Mouse (Mus musculus): Measurements from ENCODE around the gene Foxj1. TPM values are rescaled to one million over a fixed set of nuclear protein-coding genes. Genes with fewer than 3 reads are reported as not detected.

The Foxj1 gene
- polyA plus RNA-seq, 1 experiment from 2014 or later, result 5.3 TPM

- peak; percentile 84 for ATAC-seq (replicated peaks; ENCODE audit: low FRiP score)
- Histone ChIP-seq H3K9ac (ENCODE audit: low read length) (peak overlapping the region; percentile 81), H3K36me3 (ENCODE audit: control insufficient read depth, insufficient read depth, low read length) (no peaks in the 10 kb centered on the region)
These were observed 16.2 kb downstream of the Foxj1 start for GRCm38 (mm10) chr11:116318719-116319659.

GRCm38 (mm10) chr11:116312359-116312758 lies 22.8 kb downstream of the Foxj1 start:
- no peak for DNase-seq (ENCODE audit: low spot score)
- no peaks in the 10 kb centered on the region for H3K9me3 ChIP-seq (ENCODE audit: control insufficient read depth, low read length)
- no peaks in the 10 kb centered on the region for H3K4me1 ChIP-seq (replicated peaks; ENCODE audit: control insufficient read depth, insufficient read depth, low read length)
- ATAC-seq (replicated peaks; ENCODE audit: low FRiP score), result no peak
- no peak overlapping the region for H3K4me3 ChIP-seq (ENCODE audit: low read depth, low read length)
- no peaks in the 10 kb centered on the region; the same call in 1 of the 2 replicates for H3K27me3 ChIP-seq (ENCODE audit: control insufficient read depth, insufficient read depth, low read length)
- WGBS, result 70% methylated on average over 8 of the region's 8 CpGs
- no peak overlapping the region for H3K9ac ChIP-seq (ENCODE audit: low read length)
- no peak overlapping the region for H3K4me2 ChIP-seq (ENCODE audit: low read depth, low read length, severe bottlenecking)
- H3K36me3 ChIP-seq (ENCODE audit: control insufficient read depth, insufficient read depth, low read length), result no peaks in the 10 kb centered on the region
- no peak overlapping the region for H3K27ac ChIP-seq (ENCODE audit: low read depth, low read length)

More at GRCm38 (mm10) chr11:116318719-116319659, 16.2 kb downstream of the Foxj1 start:
- no peaks in the 10 kb centered on the region for H3K27me3 ChIP-seq (ENCODE audit: control insufficient read depth, insufficient read depth, low read length)
- 2% methylated on average over 41 of the region's 41 CpGs for WGBS
- DNase-seq (ENCODE audit: low spot score), result peak; percentile 95
- peak overlapping the region; percentile 36 for H3K4me3 ChIP-seq (ENCODE audit: low read depth, low read length)
- H3K9me3 ChIP-seq (ENCODE audit: control insufficient read depth, low read length), result no peaks in the 10 kb centered on the region
- H3K4me2 ChIP-seq (ENCODE audit: low read depth, low read length, severe bottlenecking), result peak overlapping the region; percentile 95
- no peak overlapping the region for H3K27ac ChIP-seq (ENCODE audit: low read depth, low read length)
- peaks cover 6% of the 10 kb centered on the region; the same call in 1 of the 2 replicates for H3K4me1 ChIP-seq (replicated peaks; ENCODE audit: control insufficient read depth, insufficient read depth, low read length)

DNA sequence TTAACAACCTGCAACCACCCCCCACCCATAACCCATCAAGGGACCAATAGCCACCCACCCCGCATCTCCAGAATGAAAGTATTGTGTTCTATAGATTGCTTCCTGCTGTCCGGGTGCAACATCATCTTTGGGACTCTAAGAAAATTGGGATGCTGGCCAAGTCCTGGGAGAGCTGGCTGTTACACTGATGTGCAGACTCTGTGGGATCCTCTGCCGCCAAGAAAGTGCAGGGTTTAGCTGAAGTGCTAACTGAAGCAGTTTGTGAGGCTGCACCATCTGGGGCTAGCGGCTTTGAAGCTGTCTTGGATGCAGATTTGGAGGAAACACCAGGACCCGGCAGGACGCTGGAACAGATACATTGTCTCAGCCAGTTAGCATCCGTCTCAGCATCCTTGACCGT lies 24.0 kb downstream of the Foxj1 start:
- H3K27me3 ChIP-seq (ENCODE audit: control insufficient read depth, insufficient read depth, low read length), result no peaks in the 10 kb centered on the region; the same call in 1 of the 2 replicates
- H3K4me3 ChIP-seq (ENCODE audit: low read depth, low read length), result no peak overlapping the region
- no peaks in the 10 kb centered on the region for H3K9me3 ChIP-seq (ENCODE audit: control insufficient read depth, low read length)
- H3K4me1 ChIP-seq (replicated peaks; ENCODE audit: control insufficient read depth, insufficient read depth, low read length), result no peaks in the 10 kb centered on the region
- WGBS, result 71% methylated on average over 8 of the region's 8 CpGs
- DNase-seq (ENCODE audit: low spot score) (no peak), ATAC-seq (replicated peaks; ENCODE audit: low FRiP score) (no peak)
- H3K9ac ChIP-seq (ENCODE audit: low read length), result no peak overlapping the region
- H3K27ac ChIP-seq (ENCODE audit: low read depth, low read length), result no peak overlapping the region
- no peaks in the 10 kb centered on the region for H3K36me3 ChIP-seq (ENCODE audit: control insufficient read depth, insufficient read depth, low read length)
- H3K4me2 ChIP-seq (ENCODE audit: low read depth, low read length, severe bottlenecking), result no peak overlapping the region

- Histone ChIP-seq H3K4me1 (replicated peaks; ENCODE audit: control insufficient read depth, insufficient read depth, low read length) (no peaks in the 10 kb centered on the region; the same call in 1 of the 2 replicates), H3K9me3 (ENCODE audit: control insufficient read depth, low read length) (no peaks in the 10 kb centered on the region), H3K9ac (ENCODE audit: low read length) (no peak overlapping the region), H3K27me3 (ENCODE audit: control insufficient read depth, insufficient read depth, low read length) (no peaks in the 10 kb centered on the region; the same call in 1 of the 2 replicates), H3K36me3 (ENCODE audit: control insufficient read depth, insufficient read depth, low read length) (no peaks in the 10 kb centered on the region), H3K27ac (ENCODE audit: low read depth, low read length) (no peak overlapping the region), H3K4me2 (ENCODE audit: low read depth, low read length, severe bottlenecking) (no peak overlapping the region), H3K4me3 (ENCODE audit: low read depth, low read length) (no peak overlapping the region)
- ATAC-seq (replicated peaks; ENCODE audit: low FRiP score) (no peak), DNase-seq (ENCODE audit: low spot score) (no peak)
- WGBS, result 81% methylated on average over 3 of the region's 3 CpGs
These were observed 25.6 kb downstream of the Foxj1 start for GRCm38 (mm10) chr11:116309601-116310000.

GRCm38 (mm10) chr11:116307762-116308531 lies 27.3 kb downstream of the Foxj1 start:
- Histone ChIP-seq H3K4me2 (ENCODE audit: low read depth, low read length, severe bottlenecking) (no peak overlapping the region), H3K27me3 (ENCODE audit: control insufficient read depth, insufficient read depth, low read length) (no peaks in the 10 kb centered on the region; the same call in 1 of the 2 replicates), H3K4me1 (replicated peaks; ENCODE audit: control insufficient read depth, insufficient read depth, low read length) (no peaks in the 10 kb centered on the region; the same call in 1 of the 2 replicates), H3K27ac (ENCODE audit: low read depth, low read length) (no peak overlapping the region), H3K4me3 (ENCODE audit: low read depth, low read length) (no peak overlapping the region), H3K9me3 (ENCODE audit: control insufficient read depth, low read length) (no peaks in the 10 kb centered on the region), H3K36me3 (ENCODE audit: control insufficient read depth, insufficient read depth, low read length) (peaks cover 4% of the 10 kb centered on the region; the same call in 1 of the 2 replicates), H3K9ac (ENCODE audit: low read length) (no peak overlapping the region)
- ATAC-seq (replicated peaks; ENCODE audit: low FRiP score) (no peak), DNase-seq (ENCODE audit: low spot score) (no peak)
- WGBS, result 90% methylated on average over 12 of the region's 12 CpGs

GRCm38 (mm10) chr11:116307019-116307725 lies 28.0 kb downstream of the Foxj1 start, which contains the start of gene Exoc7:
Gene Exoc7 (minus strand): TSS chr11:116307233.
- Histone ChIP-seq H3K27ac (ENCODE audit: low read depth, low read length) (no peak within 1 kb of the TSS), H3K4me1 (replicated peaks; ENCODE audit: control insufficient read depth, insufficient read depth, low read length) (no peaks in the 10 kb centered on the region; the same call in 1 of the 2 replicates), H3K9me3 (ENCODE audit: control insufficient read depth, low read length) (no peaks in the 10 kb centered on the region), H3K27me3 (ENCODE audit: control insufficient read depth, insufficient read depth, low read length) (no peaks in the 10 kb centered on the region; the same call in 1 of the 2 replicates), H3K36me3 (ENCODE audit: control insufficient read depth, insufficient read depth, low read length) (peaks cover 4% of the 10 kb centered on the region; the same call in 1 of the 2 replicates), H3K4me2 (ENCODE audit: low read depth, low read length, severe bottlenecking) (peak within 1 kb of the TSS; percentile 87), H3K4me3 (ENCODE audit: low read depth, low read length) (peak within 1 kb of the TSS; percentile 70), H3K9ac (ENCODE audit: low read length) (peak within 1 kb of the TSS; percentile 73)
- ATAC-seq (replicated peaks; ENCODE audit: low FRiP score), result peak; percentile 31; the same call in 1 of the 2 replicates
- WGBS, result 83% methylated on average over 10 of the region's 10 CpGs
- no peak for DNase-seq (ENCODE audit: low spot score)

DNA sequence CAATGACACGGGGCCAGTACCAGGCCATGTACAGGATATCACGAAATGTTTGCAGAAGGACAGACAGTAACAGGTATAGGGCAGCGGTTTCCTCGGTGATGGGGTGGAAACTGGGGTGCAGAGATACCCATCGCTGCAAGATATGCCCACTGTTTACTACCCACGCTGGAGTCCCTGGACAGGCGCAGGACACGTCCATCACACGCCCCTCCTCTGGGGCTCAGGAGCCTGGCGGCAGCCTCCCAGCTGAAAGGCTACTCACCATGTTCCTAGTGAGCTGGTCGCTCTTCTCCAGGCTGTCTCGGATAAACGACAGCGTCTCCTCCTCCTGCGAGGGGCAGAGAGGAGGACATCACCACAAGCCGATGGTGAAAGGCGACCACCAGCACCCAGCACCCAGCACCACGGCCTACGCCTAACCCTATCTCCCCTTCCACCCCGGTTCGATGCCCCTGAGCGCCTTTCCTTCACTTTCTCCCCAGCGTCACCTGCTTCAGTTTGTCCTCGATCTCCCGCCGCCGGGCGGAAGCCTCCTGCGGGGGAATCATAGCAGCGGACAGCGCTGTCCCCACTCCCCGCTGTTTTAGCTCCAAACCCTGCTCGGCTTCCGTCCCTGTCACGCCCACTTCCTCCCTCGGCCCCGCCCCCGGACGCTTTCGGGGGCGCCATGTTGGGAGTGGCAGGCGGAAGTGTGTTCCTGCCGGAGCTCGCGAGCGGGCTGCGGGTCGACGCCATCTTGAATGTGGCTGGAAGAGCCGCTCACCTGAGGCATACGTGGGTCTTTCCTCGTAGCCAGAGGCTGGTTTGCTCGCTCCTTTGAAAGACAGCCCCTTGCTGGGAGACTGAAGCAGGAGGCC lies 28.8 kb downstream of the Foxj1 start:
- peak; percentile 91 for ATAC-seq (replicated peaks; ENCODE audit: low FRiP score)
- WGBS, result 3% methylated on average over 53 of the region's 53 CpGs
- peak overlapping the region; percentile 70 for H3K4me3 ChIP-seq (ENCODE audit: low read depth, low read length)
- no peaks in the 10 kb centered on the region for H3K9me3 ChIP-seq (ENCODE audit: control insufficient read depth, low read length)
- no peaks in the 10 kb centered on the region; the same call in 1 of the 2 replicates for H3K27me3 ChIP-seq (ENCODE audit: control insufficient read depth, insufficient read depth, low read length)
- no peak overlapping the region for H3K27ac ChIP-seq (ENCODE audit: low read depth, low read length)
- no peaks in the 10 kb centered on the region; the same call in 1 of the 2 replicates for H3K4me1 ChIP-seq (replicated peaks; ENCODE audit: control insufficient read depth, insufficient read depth, low read length)
- H3K36me3 ChIP-seq (ENCODE audit: control insufficient read depth, insufficient read depth, low read length), result peaks cover 4% of the 10 kb centered on the region; the same call in 1 of the 2 replicates
- peak overlapping the region; percentile 73 for H3K9ac ChIP-seq (ENCODE audit: low read length)
- peak overlapping the region; percentile 87 for H3K4me2 ChIP-seq (ENCODE audit: low read depth, low read length, severe bottlenecking)
- DNase-seq (ENCODE audit: low spot score), result peak; percentile 97
